Mouse (Mus musculus): ENCODE measurements around the gene Cplx2.
A peak's percentile ranks its signal among the peaks of the same experiment; 100 is the strongest.

The Cplx2 gene

GRCm38 (mm10) chr13:54368181-54368580 lies 3.0 kb upstream of the Cplx2 start:
- no peak for DNase-seq (ENCODE audit: low spot score in 2 of 2)

DNA sequence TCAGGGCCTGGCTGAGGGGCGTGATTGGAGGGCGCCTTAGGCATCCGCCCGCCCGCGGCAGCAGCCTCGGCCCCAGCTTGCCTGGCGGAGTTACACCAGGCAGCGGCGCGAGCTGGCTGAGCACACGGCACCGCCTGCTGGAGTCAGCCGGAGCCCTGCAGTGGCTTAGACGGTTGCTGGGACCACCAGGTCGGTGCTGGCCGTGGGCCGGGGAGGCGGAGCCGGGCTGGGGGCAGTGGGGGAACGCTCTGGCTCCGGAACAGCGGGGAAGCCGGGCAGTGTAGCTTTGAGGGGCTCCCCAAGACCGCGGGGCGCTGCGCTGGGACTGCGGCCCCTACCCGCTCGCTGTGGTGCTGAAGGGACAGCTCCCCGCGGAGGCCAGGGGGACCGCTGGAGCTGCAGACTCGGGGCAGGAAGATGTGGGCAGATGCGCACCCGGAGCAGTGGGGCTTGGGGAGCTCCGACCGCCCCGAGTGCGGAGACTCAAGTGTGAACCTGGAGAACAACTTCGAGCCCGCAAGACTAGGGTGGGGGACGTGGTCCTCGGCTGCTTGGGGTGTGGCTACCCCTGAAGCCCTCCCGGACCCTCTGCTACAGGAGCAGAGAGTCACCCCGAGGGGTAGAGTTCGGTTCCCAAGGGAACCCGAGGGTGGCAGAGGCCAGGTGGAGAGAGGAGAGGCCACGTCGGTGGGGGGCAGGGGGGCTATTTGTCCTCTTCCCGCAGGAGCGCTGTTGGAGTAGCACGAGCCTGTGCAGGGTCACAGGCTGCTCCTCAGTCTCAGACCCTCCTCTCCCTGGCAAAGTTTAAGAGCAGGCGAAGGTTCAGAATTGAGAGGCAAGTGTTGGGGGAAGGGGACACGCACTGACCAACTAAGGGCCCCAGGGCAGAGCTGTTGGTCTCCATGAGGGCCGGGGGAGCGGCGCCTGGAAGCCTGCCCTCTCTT lies 510 bp downstream of the Cplx2 start:
- DNase-seq (ENCODE audit: low spot score in 2 of 2) = no peak

GRCm38 (mm10) chr13:54372665-54373064 lies 1.5 kb downstream of the Cplx2 start:
- DNase-seq (ENCODE audit: low spot score in 2 of 2) = peak; percentile 74 to 81

DNA sequence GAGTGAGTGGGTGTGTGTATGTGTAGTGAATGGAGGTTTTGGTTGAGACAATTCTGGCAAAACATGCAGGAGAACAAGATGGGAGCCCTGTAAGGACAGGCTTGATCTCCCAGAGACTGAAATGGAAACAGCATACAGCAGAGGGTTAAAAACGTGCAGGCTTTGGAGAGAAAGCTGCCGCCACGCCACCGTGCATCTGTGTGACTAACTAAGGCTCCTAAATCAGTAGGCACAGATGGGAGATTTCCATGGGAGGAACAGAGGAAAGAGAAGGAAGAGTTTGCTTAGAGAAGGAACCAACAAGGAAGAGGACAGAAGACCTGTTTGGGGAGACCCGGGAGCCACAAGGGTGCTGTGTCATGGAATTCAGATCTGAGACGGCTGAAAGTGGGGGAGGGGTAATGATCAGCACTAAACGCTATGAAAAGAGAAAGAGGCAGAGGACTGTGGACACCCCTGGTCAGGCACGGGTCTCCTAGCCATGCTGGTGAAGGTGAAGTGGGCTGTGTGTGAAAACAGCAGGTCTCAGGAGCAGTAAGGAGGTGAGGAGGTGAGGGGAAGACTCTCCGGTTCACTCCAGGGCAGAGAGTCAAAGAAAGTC lies 3.1 kb downstream of the Cplx2 start:
- no peak for DNase-seq (ENCODE audit: low spot score in 2 of 2)

GRCm38 (mm10) chr13:54375497-54376495 lies 4.6 kb downstream of the Cplx2 start:
- no peak for DNase-seq (ENCODE audit: low spot score in 2 of 2)

DNA sequence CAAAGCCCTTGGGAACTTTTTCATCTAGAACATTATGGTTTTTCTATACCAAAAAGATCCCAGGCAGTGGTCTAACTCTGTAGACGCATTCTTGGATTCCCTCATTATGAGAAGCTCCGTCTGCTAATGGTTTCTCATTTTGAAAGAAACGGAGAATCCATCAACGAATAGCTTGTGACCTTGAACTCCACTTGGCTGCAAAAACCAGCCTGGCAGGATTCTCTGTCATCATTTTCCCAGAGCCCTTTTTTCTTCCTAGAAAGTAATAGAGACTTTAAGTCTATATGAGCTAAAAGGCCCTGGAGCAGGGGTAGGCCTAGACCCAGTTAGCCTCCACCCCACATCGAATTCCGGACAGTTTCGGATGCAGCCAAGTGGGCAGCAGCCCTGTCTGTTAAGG lies 5.6 kb downstream of the Cplx2 start:
- DNase-seq (ENCODE audit: low spot score in 2 of 2) = no peak

DNA sequence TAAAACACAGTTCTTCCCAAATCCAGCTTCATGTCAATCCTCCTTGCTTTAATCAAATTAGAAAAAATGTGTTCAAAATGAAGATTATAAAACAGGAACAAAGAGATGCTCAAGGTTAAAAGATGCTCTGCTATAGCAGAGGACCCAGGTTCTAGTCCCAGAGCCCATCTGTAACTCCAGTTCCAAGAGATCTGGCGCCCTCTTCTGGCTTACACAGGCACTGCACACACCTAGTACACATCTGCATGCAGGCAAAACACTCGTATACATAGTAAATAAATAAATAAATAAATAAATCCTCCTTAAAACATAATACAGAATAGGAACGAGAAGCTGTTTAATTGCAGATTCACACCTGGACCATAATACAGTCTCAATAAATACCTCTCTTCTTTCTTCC lies 6.9 kb downstream of the Cplx2 start:
- no peak for DNase-seq (ENCODE audit: low spot score in 2 of 2)

GRCm38 (mm10) chr13:54380421-54380820 lies 9.3 kb downstream of the Cplx2 start:
- no peak for DNase-seq (ENCODE audit: low spot score in 2 of 2)

GRCm38 (mm10) chr13:54381396-54381795 lies 10.2 kb downstream of the Cplx2 start:
- no peak for DNase-seq (ENCODE audit: low spot score in 2 of 2)

- no peak for DNase-seq (ENCODE audit: low spot score in 2 of 2)
These were observed 12.4 kb downstream of the Cplx2 start for GRCm38 (mm10) chr13:54383531-54383930.

- no peak for DNase-seq (ENCODE audit: low spot score in 2 of 2)
These were observed 13.4 kb downstream of the Cplx2 start for GRCm38 (mm10) chr13:54384518-54384917.

DNA sequence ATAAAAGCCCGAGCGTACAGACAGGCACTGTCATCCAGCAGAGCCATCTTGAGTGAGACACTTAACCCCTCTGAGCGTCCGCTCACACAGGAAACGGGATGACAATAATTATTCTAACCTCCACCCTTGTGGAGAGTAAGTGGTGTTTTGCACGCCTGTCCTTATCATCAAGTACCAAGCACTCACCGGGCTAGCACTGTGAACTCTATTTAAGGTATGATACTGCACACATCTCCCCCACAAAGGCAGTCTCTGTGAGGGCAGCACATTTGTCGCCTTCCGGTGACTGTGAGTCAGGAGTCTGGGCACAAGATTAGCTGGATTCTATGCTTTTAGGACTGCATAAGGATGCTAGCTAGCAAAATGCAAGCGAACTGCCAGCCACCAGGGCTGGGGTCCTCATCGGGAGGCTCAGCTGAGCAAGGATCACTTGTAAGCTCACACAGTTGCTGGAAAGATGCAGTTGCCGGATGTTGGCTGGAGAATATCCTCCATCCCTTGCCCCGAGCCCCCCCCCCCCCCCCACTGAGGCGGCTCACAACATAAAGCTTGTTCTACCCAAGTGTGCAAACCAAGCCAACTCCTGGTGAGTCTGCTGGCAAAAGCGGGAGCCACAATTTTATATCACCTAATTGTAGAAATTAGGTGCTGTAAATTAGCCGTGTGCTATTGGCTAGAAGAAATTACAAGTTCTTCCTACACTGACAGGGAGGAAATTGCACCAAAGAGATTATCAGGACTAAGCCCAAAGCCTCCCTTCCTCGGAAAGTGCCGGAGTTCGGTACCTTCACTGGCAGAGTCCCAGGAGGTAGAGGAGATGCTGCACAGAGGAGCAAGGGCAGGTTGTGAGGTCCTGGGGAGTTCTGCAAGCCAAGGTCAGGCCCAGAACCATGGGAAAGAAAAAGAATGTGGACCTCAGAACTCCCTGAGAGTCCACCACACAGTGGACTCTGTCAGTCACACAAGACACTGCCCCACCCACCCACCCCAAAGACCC lies 14.2 kb downstream of the Cplx2 start:
- no peak for DNase-seq (ENCODE audit: low spot score in 2 of 2)

- DNase-seq (ENCODE audit: low spot score in 2 of 2) = no peak
These were observed 18.9 kb downstream of the Cplx2 start for GRCm38 (mm10) chr13:54389971-54390564.

GRCm38 (mm10) chr13:54390565-54391013 lies 19.4 kb downstream of the Cplx2 start:
- DNase-seq (ENCODE audit: low spot score in 2 of 2) = no peak

DNA sequence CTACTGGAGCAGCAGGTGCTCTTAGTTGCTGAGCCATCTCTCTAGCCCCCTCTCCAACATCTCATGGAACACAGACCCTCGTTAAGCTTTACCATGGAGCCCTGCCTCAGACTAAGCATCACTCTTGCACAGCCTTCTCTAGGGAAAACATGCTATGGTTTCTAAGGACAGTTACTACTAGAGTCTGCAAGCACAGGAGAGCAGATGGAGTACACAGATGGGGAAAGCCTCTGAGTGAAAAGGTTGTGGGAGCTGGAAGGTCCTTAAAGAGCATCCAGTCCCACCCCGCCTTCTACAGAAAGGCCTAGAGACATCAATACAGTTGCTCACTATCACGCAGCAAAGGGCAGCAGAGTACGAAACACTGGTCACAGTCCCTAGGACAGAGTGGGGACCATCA lies 20.2 kb downstream of the Cplx2 start:
- no peak for DNase-seq (ENCODE audit: low spot score in 2 of 2)

- no peak for DNase-seq (ENCODE audit: low spot score in 2 of 2)
These were observed 25.9 kb downstream of the Cplx2 start for GRCm38 (mm10) chr13:54397069-54397468.

DNA sequence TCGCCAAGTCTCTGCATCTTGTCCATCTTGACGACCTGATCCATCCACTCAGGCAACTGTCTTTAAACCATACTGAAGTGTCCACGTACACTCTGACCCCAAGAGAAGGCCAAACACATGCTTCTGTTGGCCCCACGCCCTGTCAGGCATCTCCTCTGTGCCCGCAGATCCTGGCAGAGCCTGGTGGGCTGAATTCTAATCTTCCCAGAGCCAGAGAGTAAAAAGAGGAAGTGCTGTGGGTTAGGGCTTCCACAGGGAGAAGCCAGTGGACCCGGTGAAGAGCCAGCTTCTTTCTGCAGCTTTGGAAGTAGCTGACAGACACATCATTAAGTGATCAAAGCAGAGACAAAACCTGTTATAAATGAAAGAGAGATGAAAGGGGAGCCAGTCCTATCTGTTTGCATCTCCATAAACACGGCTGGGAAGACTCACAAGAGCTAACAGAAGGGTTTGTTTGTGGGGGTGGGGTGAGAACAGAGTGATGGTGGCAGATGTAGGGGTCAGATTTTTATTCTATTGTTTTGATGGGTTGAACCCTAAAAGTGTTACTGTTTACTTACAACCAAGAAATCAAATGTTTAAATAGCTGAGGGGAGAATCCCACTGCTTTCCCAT lies 29.5 kb downstream of the Cplx2 start:
- no peak for DNase-seq (ENCODE audit: low spot score in 2 of 2)

DNA sequence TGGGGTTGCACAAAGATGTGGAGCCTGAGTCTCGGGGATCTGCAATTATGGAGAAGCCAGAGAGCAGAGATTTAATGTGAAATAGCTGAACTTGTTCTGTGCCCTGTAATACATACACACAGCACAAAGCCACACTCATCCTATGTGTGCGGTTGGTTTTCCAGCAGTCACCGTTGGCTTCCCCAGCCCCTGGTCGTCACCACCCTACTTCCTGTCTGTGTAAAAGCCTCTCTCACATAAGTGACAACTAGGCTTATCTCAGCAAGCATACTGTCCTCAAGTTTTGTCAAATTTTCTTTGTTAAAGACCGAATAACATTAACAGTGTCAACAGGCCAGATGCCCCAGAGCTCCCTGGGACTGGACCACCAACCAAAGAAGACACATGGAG lies 30.0 kb downstream of the Cplx2 start:
- no peak for DNase-seq (ENCODE audit: low spot score in 2 of 2)

DNA sequence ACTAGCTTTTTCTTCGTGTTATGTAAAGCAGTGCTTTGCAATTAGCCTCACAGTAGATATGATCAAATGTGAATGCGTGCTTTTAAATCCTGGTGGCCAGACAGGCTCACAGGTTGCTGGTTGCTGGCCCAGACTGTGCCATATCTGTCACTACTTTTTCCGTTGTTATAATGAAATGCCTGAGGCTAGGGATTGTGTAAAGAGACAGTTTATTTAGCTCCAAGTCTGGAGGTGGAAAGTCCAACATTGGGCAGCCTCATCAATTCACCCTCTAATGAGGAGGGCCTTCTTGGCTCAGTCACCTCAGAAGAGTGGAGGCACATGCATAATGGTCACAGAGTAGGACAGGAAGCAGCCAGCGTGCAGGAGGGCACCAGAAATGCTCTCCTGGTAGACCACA lies 31.2 kb downstream of the Cplx2 start:
- DNase-seq (ENCODE audit: low spot score in 2 of 2) = no peak

Data from frontal cortex, postnatal 14 days (tissue).